Comparison of ENCODE assay signal across 8 mouse cellular contexts in genomic region chr7:112354503-112354951, GRCm38 (mm10).
DNase-seq lines count a peak whose midpoint lies in the region; ATAC-seq and TF ChIP-seq lines count a peak whose summit lies in the region.

No protein-coding gene starts in this region.

- 5% methylated on average over 7 of the region's 7 CpGs for WGBS in hindbrain, embryonic 14.5 days
- 24% methylated on average over 7 of the region's 7 CpGs for WGBS in limb, embryonic 14.5 days

- no peaks in the 10 kb centered on the region for H3K9me3 ChIP-seq in hindbrain, embryonic 14.5 days (ENCODE audit: control insufficient read depth, low read length)
- no peaks in the 10 kb centered on the region for H3K9me3 ChIP-seq in limb, embryonic 14.5 days (ENCODE audit: control insufficient read depth, low read length)

- H3K27ac ChIP-seq in hindbrain, embryonic 14.5 days = peak overlapping the region; percentile 40; the same call in 1 of the 2 replicates
- H3K27ac ChIP-seq in limb, embryonic 14.5 days (replicated peaks; ENCODE audit: low read depth, low read length) = no peak overlapping the region

- TF ChIP-seq POLR2A in limb, embryonic 14.5 days (IDR thresholded peaks at IDR 0.05; ENCODE audit: borderline replicate concordance, extremely low read depth, insufficient read depth, insufficient read length) = no peak

- H3K4me3 ChIP-seq in hindbrain, embryonic 14.5 days (replicated peaks; ENCODE audit: low read length) = no peak overlapping the region
- H3K4me3 ChIP-seq in limb, embryonic 14.5 days (replicated peaks; ENCODE audit: low read length) = no peak overlapping the region

- H3K4me1 ChIP-seq in hindbrain, embryonic 14.5 days (replicated peaks; ENCODE audit: control insufficient read depth, insufficient read depth, low read length) = peaks cover 16% of the 10 kb centered on the region
- H3K4me1 ChIP-seq in limb, embryonic 14.5 days (ENCODE audit: control insufficient read depth, insufficient read depth, low read length) = peaks cover 46% of the 10 kb centered on the region

- H3K27me3 ChIP-seq in hindbrain, embryonic 14.5 days (ENCODE audit: control insufficient read depth, insufficient read depth, low read length) = no peaks in the 10 kb centered on the region
- no peaks in the 10 kb centered on the region for H3K27me3 ChIP-seq in limb, embryonic 14.5 days (ENCODE audit: control insufficient read depth, insufficient read depth, low read length)

- no peak overlapping the region for H3K4me2 ChIP-seq in hindbrain, embryonic 14.5 days (replicated peaks)
- H3K4me2 ChIP-seq in limb, embryonic 14.5 days (replicated peaks; ENCODE audit: low read depth, low read length, severe bottlenecking) = no peak overlapping the region

- H3K9ac ChIP-seq in hindbrain, embryonic 14.5 days = no peak overlapping the region
- H3K9ac ChIP-seq in limb, embryonic 14.5 days (ENCODE audit: low read depth, low read length, severe bottlenecking) = no peak overlapping the region

- ATAC-seq in hindbrain, embryonic 14.5 days (ENCODE audit: low FRiP score) = peak; percentile 85; the same call in 1 of the 2 replicates
- peak; percentile 57; the same call in 1 of the 2 replicates for ATAC-seq in limb, embryonic 14.5 days (ENCODE audit: low FRiP score, low read depth)
- no peak for ATAC-seq in granulocyte monocyte progenitor cell, adult 5-6 weeks (replicated peaks; ENCODE audit: poor library complexity, severe bottlenecking)

- H3K36me3 ChIP-seq in hindbrain, embryonic 14.5 days (replicated peaks; ENCODE audit: control insufficient read depth, insufficient read depth) = no peaks in the 10 kb centered on the region
- no peaks in the 10 kb centered on the region for H3K36me3 ChIP-seq in limb, embryonic 14.5 days (ENCODE audit: control insufficient read depth, insufficient read depth, low read length)

- intact Hi-C loops in left cerebral cortex, postnatal 4 days (cut with DNase I) = no loop called here

- peak; percentile 85 for DNase-seq in left cerebral cortex, postnatal 4 days
- no peak for DNase-seq in left cerebral cortex, adult 9 months (ENCODE audit: low spot score in 2 of 2)
- DNase-seq in embryo, embryonic 11 days = peak; percentile 55
- DNase-seq in hindbrain, embryonic 14.5 days (ENCODE audit: low spot score) = peak; percentile 62
- no peak for DNase-seq in limb, embryonic 14.5 days (ENCODE audit: low spot score)
- peak; percentile 39 for DNase-seq in retina, embryonic 14.5 days (ENCODE audit: low spot score)
- no peak for DNase-seq in ovary, postnatal 10 days (ENCODE audit: low spot score)

Comparison
In these comparisons a context has a peak if more than half of its experiments do, and no peak if none do; other contexts are left out.
1. DNase-seq: peak in left cerebral cortex, postnatal 4 days (single experiment), embryo, embryonic 11 days (single experiment), hindbrain, embryonic 14.5 days (single experiment) and retina, embryonic 14.5 days (single experiment); none in left cerebral cortex, adult 9 months (0 of 2), limb, embryonic 14.5 days (single experiment) and ovary, postnatal 10 days (single experiment).